Mouse (Mus musculus): ENCODE measurements around the gene Fmnl1. TPM values are rescaled to one million over a fixed set of nuclear protein-coding genes. Genes with fewer than 3 reads are reported as not detected.

The Fmnl1 gene
- polyA plus RNA-seq, 1 experiment from 2014 or later, result 9.2 TPM

DNA sequence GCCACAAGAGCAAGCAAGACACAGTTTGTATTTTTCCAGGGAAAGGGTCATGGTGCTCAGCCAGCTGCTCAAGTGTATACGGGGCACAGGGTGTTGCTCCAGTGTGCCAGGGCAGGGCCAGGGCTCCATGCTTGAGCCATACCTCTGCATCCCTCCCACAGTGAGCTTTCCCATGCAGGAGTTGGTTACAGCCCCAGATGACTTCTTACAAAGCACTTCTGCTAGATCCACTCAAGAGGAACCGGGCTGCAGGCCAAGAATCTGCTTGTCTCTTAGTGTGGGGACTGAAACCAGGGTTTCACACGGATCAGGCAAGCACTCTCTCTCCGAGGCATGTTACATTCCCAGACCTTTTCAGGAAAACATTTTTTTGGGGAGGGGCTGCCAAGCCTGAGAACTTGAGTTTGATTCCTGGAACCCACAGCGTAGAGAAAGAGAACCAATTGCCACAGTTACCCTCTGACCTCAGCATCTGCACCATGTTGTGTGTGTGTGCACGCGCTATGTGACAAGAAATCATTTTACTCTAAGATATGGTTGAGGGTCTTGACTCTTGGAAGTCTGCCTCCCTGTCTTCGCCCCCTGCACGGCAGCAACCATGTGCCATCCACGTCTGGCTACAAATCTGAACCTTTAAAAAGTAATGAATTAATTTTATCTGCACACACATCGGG, 76.7 kb downstream of the Fmnl1 start:
- no peak for ATAC-seq (ENCODE audit: low read depth)

More for the DNA sequence above, 76.7 kb downstream of the Fmnl1 start:
- Histone ChIP-seq H3K27me3 (ENCODE audit: control insufficient read depth, insufficient read depth, low read length) (no peaks in the 10 kb centered on the region), H3K27ac (ENCODE audit: low read depth, low read length) (peak overlapping the region; percentile 52; the same call in 1 of the 2 replicates), H3K4me3 (ENCODE audit: low read depth, low read length) (no peak overlapping the region), H3K36me3 (ENCODE audit: control insufficient read depth, insufficient read depth, low read length) (no peaks in the 10 kb centered on the region), H3K4me1 (ENCODE audit: control insufficient read depth, insufficient read depth, low read length) (peaks cover 6% of the 10 kb centered on the region; the same call in 1 of the 2 replicates), H3K9me3 (ENCODE audit: control insufficient read depth, low read length) (no peaks in the 10 kb centered on the region), H3K4me2 (ENCODE audit: low read depth, low read length) (no peak overlapping the region), H3K9ac (replicated peaks; ENCODE audit: low read depth, low read length) (no peak overlapping the region)
- WGBS, result 62% methylated on average over 11 of the region's 11 CpGs

Other genes with a start within 250 kb of the Fmnl1 start
- gene Kif18b, start 246.0 kb upstream of the Fmnl1 start, polyA plus RNA-seq (2014; fragmentation: Nextera tagmentation; extraction: Ambion mirVana), result 0.84 and 0.88 TPM in 2 replicates
- gene C1ql1, start 224.4 kb upstream of the Fmnl1 start, polyA plus RNA-seq (2014; fragmentation: Nextera tagmentation; extraction: Ambion mirVana), result 5.6 and 6.8 TPM in 2 replicates
- 27.9 and 35.5 TPM in 2 replicates for gene Nmt1, start 142.9 kb upstream of the Fmnl1 start, polyA plus RNA-seq (2014; fragmentation: Nextera tagmentation; extraction: Ambion mirVana)
- 178 and 193 TPM in 2 replicates for gene Dcakd, start 142.8 kb upstream of the Fmnl1 start, polyA plus RNA-seq (2014; fragmentation: Nextera tagmentation; extraction: Ambion mirVana)
- gene Plcd3, start 69.4 kb upstream of the Fmnl1 start, polyA plus RNA-seq (2014; fragmentation: Nextera tagmentation; extraction: Ambion mirVana), result 1.3 and 1.4 TPM in 2 replicates
- 8.1 and 8.2 TPM in 2 replicates for gene Acbd4, start 69.4 kb upstream of the Fmnl1 start, polyA plus RNA-seq (2014; fragmentation: Nextera tagmentation; extraction: Ambion mirVana)
- gene Hexim1, start 54.9 kb upstream of the Fmnl1 start, polyA plus RNA-seq (2014; fragmentation: Nextera tagmentation; extraction: Ambion mirVana), result 5.8 and 6.1 TPM in 2 replicates
- gene Hexim2, start 38.7 kb upstream of the Fmnl1 start, polyA plus RNA-seq (2014; fragmentation: Nextera tagmentation; extraction: Ambion mirVana), result 24.4 and 29.8 TPM in 2 replicates
- 1.4 and 2.4 TPM in 2 replicates for gene 1700023F06Rik, start 37.5 kb downstream of the Fmnl1 start, polyA plus RNA-seq (2014; fragmentation: Nextera tagmentation; extraction: Ambion mirVana)
- gene Spata32, start 47.3 kb downstream of the Fmnl1 start, polyA plus RNA-seq (2014; fragmentation: Nextera tagmentation; extraction: Ambion mirVana), result 0.32 and 0.92 TPM in 2 replicates
- gene Map3k14, start 96.4 kb downstream of the Fmnl1 start, polyA plus RNA-seq (2014; fragmentation: Nextera tagmentation; extraction: Ambion mirVana), result 3.0 and 4.1 TPM in 2 replicates
- 3.9 and 4.1 TPM in 2 replicates for gene Arhgap27, start 192.6 kb downstream of the Fmnl1 start, polyA plus RNA-seq (2014; fragmentation: Nextera tagmentation; extraction: Ambion mirVana)
- 9.5 and 11.1 TPM in 2 replicates for gene Plekhm1, start 241.6 kb downstream of the Fmnl1 start, polyA plus RNA-seq (2014; fragmentation: Nextera tagmentation; extraction: Ambion mirVana)

Measured in neural tube, embryonic 14.5 days (tissue).